Mouse (Mus musculus) limb, embryonic 14.5 days (tissue): ENCODE results near the gene Trim9. TPM values are rescaled to one million over a fixed set of nuclear protein-coding genes. Genes with fewer than 3 reads are reported as not detected.

Experiments
- ATAC-seq: fragments of 200-750 bp; cut with Nextera tagmentation; 2 replicates; pipeline ENCODE4 v1.8.0; 2017; ENCODE audit warnings: low read depth, moderate number of reproducible peaks, moderate TSS enrichment; ENCODE audit not compliant: low FRiP score
- DNase-seq: peaks from one replicate; pipeline ENCODE4 v3.0.0-alpha.2; 2015; ENCODE audit warnings: low spot score
- H3K27ac ChIP-seq: fragments of 300-500 bp; sonication (generic); replicated peaks from 2 replicates; pipeline ENCODE4 v1.5.1; 2014; ENCODE audit warnings: low read depth, mild to moderate bottlenecking, low read length, moderate library complexity, mixed read lengths
- H3K27me3 ChIP-seq: fragments of 300-500 bp; sonication (generic); 2 replicates; pipeline ENCODE4 v1.6.1; 2014; ENCODE audit warnings: low read length, mixed read lengths; ENCODE audit not compliant: control insufficient read depth, insufficient read depth
- H3K36me3 ChIP-seq: fragments of 300-500 bp; sonication (generic); 2 replicates; pipeline ENCODE4 v1.6.1; 2014; ENCODE audit warnings: mild to moderate bottlenecking, low read length, moderate library complexity, mixed read lengths; ENCODE audit not compliant: control insufficient read depth, insufficient read depth
- H3K4me1 ChIP-seq: fragments of 300-500 bp; sonication (generic); 2 replicates; pipeline ENCODE4 v1.6.1; 2014; ENCODE audit warnings: antibody characterized with exemption, low read length, mixed read lengths; ENCODE audit not compliant: control insufficient read depth, insufficient read depth
- H3K4me2 ChIP-seq: fragments of 300-500 bp; sonication (generic); replicated peaks from 2 replicates; pipeline ENCODE4 v1.6.1; 2014; ENCODE audit warnings: low read depth, mild to moderate bottlenecking, low read length, moderate library complexity; ENCODE audit not compliant: severe bottlenecking
- H3K4me3 ChIP-seq: fragments of 300-500 bp; sonication (generic); replicated peaks from 2 replicates; pipeline ENCODE4 v1.5.1; 2014; ENCODE audit warnings: low read length
- H3K9ac ChIP-seq: fragments of 300-500 bp; sonication (generic); 2 replicates; pipeline ENCODE4 v1.6.1; 2014; ENCODE audit warnings: mild to moderate bottlenecking, low read depth, low read length, moderate library complexity; ENCODE audit not compliant: severe bottlenecking
- H3K9me3 ChIP-seq: fragments of 300-500 bp; sonication (generic); 2 replicates; pipeline ENCODE4 v1.6.1; 2016; ENCODE audit warnings: low read length; ENCODE audit not compliant: control insufficient read depth
- POLR2A ChIP-seq: fragments of 200-500 bp; IDR thresholded peaks from 2 replicates; pipeline ENCODE4 v1.8.0; 2012; ENCODE audit warnings: inconsistent platforms, mild to moderate bottlenecking, moderate library complexity, borderline replicate concordance; ENCODE audit not compliant: insufficient read depth, insufficient read length; ENCODE audit errors: extremely low read depth
- WGBS: fragments of 180-500 bp; shearing (Covaris S2); extraction: QIAGEN DNeasy Blood & Tissue Kit; methylation state at CpG from one replicate; pipeline ENCODE4 v1.1.7; 2014; 5-methylcytosine and 5-hydroxymethylcytosine counted together
- polyA plus RNA-seq, 2 experiments: library from polyadenylated mRNA; depleted of rRNA in 1 of 2; stranded (reverse) in 1 of 2; unstranded in 1 of 2; fragments of >200 nt; fragmentation: Nextera tagmentation in 1 of 2; extraction: Ambion mirVana in 1 of 2; gene quantifications; 2 replicates each; pipeline versions ENCODE4 v1.2.1 to v1.2.3; 2012 to 2014

Gene Trim9
- polyA plus RNA-seq, 2 experiments: 0.95 to 1.0 TPM

- Histone ChIP-seq H3K36me3 (no peaks in the 10 kb centered on the region), H3K27ac (no peak overlapping the region), H3K4me1 (no peaks in the 10 kb centered on the region), H3K9me3 (no peaks in the 10 kb centered on the region), H3K27me3 (no peaks in the 10 kb centered on the region), H3K9ac (no peak overlapping the region), H3K4me3 (no peak overlapping the region), H3K4me2 (no peak overlapping the region)
- TF ChIP-seq POLR2A: no peak
- ATAC-seq: no peak
- no peak for DNase-seq
- WGBS: 80% methylated on average over 9 of the region's 9 CpGs
These were observed 21.4 kb upstream of the Trim9 start for GRCm38 (mm10) chr12:70368820-70369219.

GRCm38 (mm10) chr12:70367326-70368248 is 20.2 kb upstream of the Trim9 start:
- Histone ChIP-seq H3K9ac (0 out of 2 replicates have a peak overlapping the region, but pooled peaks have one; percentile 21), H3K4me2 (peak overlapping the region; percentile 28; the same call in 1 of the 2 replicates), H3K4me1 (no peaks in the 10 kb centered on the region), H3K27me3 (no peaks in the 10 kb centered on the region), H3K36me3 (no peaks in the 10 kb centered on the region), H3K9me3 (no peaks in the 10 kb centered on the region), H3K4me3 (no peak overlapping the region), H3K27ac (no peak overlapping the region)
- WGBS: 52% methylated on average over 19 of the region's 19 CpGs
- peak; percentile 84 for ATAC-seq
- TF ChIP-seq POLR2A: no peak
- peak; percentile 50 for DNase-seq

GRCm38 (mm10) chr12:70363016-70363415 is 15.6 kb upstream of the Trim9 start:
- no peak for ATAC-seq
- Histone ChIP-seq H3K27ac (no peak overlapping the region), H3K9ac (no peak overlapping the region), H3K36me3 (no peaks in the 10 kb centered on the region), H3K4me3 (no peak overlapping the region), H3K27me3 (no peaks in the 10 kb centered on the region), H3K4me1 (no peaks in the 10 kb centered on the region), H3K4me2 (no peak overlapping the region), H3K9me3 (no peaks in the 10 kb centered on the region)
- TF ChIP-seq POLR2A: no peak
- no peak for DNase-seq
- WGBS: 63% methylated on average over 4 of the region's 4 CpGs

- H3K9me3 ChIP-seq: no peaks in the 10 kb centered on the region
- no peak overlapping the region for H3K27ac ChIP-seq
- no peaks in the 10 kb centered on the region for H3K36me3 ChIP-seq
- no peak for ATAC-seq
- H3K4me2 ChIP-seq: no peak overlapping the region
- TF ChIP-seq POLR2A: no peak
- no peak overlapping the region for H3K4me3 ChIP-seq
- 81% methylated on average over 5 of the region's 5 CpGs for WGBS
- no peak for DNase-seq
- H3K27me3 ChIP-seq: no peaks in the 10 kb centered on the region
- no peaks in the 10 kb centered on the region for H3K4me1 ChIP-seq
- no peak overlapping the region for H3K9ac ChIP-seq
These were observed 12.9 kb upstream of the Trim9 start for GRCm38 (mm10) chr12:70360276-70360675.

- DNase-seq (no peak), ATAC-seq (no peak)
- H3K4me2 ChIP-seq: no peak overlapping the region
- 82% methylated on average over 13 of the region's 13 CpGs for WGBS
- no peak overlapping the region for H3K9ac ChIP-seq
- H3K9me3 ChIP-seq: no peaks in the 10 kb centered on the region
- H3K36me3 ChIP-seq: no peaks in the 10 kb centered on the region
- H3K4me1 ChIP-seq: no peaks in the 10 kb centered on the region
- no peak for TF ChIP-seq POLR2A
- H3K27me3 ChIP-seq: no peaks in the 10 kb centered on the region
- no peak overlapping the region for H3K4me3 ChIP-seq
- no peak overlapping the region for H3K27ac ChIP-seq
These were observed 12.0 kb upstream of the Trim9 start for GRCm38 (mm10) chr12:70359443-70359842.
